In genomic region chr13:10071165-10071564, GRCm38 (mm10) we compare ENCODE assay signal across 7 mouse cellular contexts.
DNase-seq lines count a peak whose midpoint lies in the region; ATAC-seq and TF ChIP-seq lines count a peak whose summit lies in the region.

No protein-coding gene starts in this region.

- H3K27ac ChIP-seq in forebrain, embryonic 13.5 days, result no peak overlapping the region
- no peak overlapping the region for H3K27ac ChIP-seq in left cerebral cortex, adult 2 months
- no peak overlapping the region for H3K27ac ChIP-seq in midbrain, embryonic 14.5 days (replicated peaks; ENCODE audit: low read depth, low read length)

- intact Hi-C loops in left cerebral cortex, adult 2 months (cut with DNase I), result loop anchor here (10.0 kb wide), 2 partner anchors 186 to 274 kb away; no protein-coding TSS in a partner anchor

- H3K4me3 ChIP-seq in forebrain, embryonic 13.5 days, result no peak overlapping the region
- H3K4me3 ChIP-seq in left cerebral cortex, adult 2 months, result no peak overlapping the region
- no peak overlapping the region for H3K4me3 ChIP-seq in midbrain, embryonic 14.5 days (replicated peaks; ENCODE audit: low read depth, low read length)

- H3K9me3 ChIP-seq in forebrain, embryonic 13.5 days (replicated peaks), result no peaks in the 10 kb centered on the region
- H3K9me3 ChIP-seq in midbrain, embryonic 14.5 days (ENCODE audit: control insufficient read depth, low read length), result no peaks in the 10 kb centered on the region

- no peak overlapping the region for H3K9ac ChIP-seq in forebrain, embryonic 13.5 days
- no peak overlapping the region for H3K9ac ChIP-seq in midbrain, embryonic 14.5 days (replicated peaks; ENCODE audit: low read length)

- H3K27me3 ChIP-seq in forebrain, embryonic 13.5 days, result no peaks in the 10 kb centered on the region
- H3K27me3 ChIP-seq in midbrain, embryonic 14.5 days (ENCODE audit: control insufficient read depth, insufficient read depth, low read length), result no peaks in the 10 kb centered on the region

- DNase-seq in CD4-positive helper T cell, adult 2 months (ENCODE audit: low read depth, low spot score), result peak; percentile 74
- peak; percentile 49 for DNase-seq in ES-CJ7 (ENCODE audit: low read depth, low spot score)
- DNase-seq in induced T-regulatory cell, adult 2 months (ENCODE audit: low read depth), result peak; percentile 59
- peak; percentile 29 to 40 for DNase-seq in left cerebral cortex, adult 2 months (ENCODE audit: extremely low spot score in 1 of 2, low spot score in 2 of 2)
- DNase-seq in midbrain, embryonic 14.5 days, result peak; percentile 67
- peak; percentile 31 to 63 for DNase-seq in spleen, postnatal 4 days (ENCODE audit: low spot score in 2 of 2)

- WGBS in forebrain, embryonic 13.5 days, result 53% methylated on average over 5 of the region's 5 CpGs
- WGBS in midbrain, embryonic 14.5 days, result 34% methylated on average over 5 of the region's 5 CpGs

- peak; percentile 68 for ATAC-seq in forebrain, embryonic 13.5 days
- peak; percentile 53; the same call in 1 of the 2 replicates for ATAC-seq in midbrain, embryonic 14.5 days (ENCODE audit: low FRiP score, low TSS enrichment)

- H3K36me3 ChIP-seq in forebrain, embryonic 13.5 days (ENCODE audit: poor library complexity, severe bottlenecking), result no peaks in the 10 kb centered on the region
- H3K36me3 ChIP-seq in midbrain, embryonic 14.5 days (ENCODE audit: control insufficient read depth, insufficient read depth, low read length), result no peaks in the 10 kb centered on the region

- no peaks in the 10 kb centered on the region for H3K4me1 ChIP-seq in forebrain, embryonic 13.5 days
- H3K4me1 ChIP-seq in midbrain, embryonic 14.5 days (ENCODE audit: control insufficient read depth, insufficient read depth, low read length), result no peaks in the 10 kb centered on the region

- TF ChIP-seq CTCF in left cerebral cortex, adult 2 months (IDR thresholded peaks at IDR 0.05), result peak; percentile 63

- H3K4me2 ChIP-seq in forebrain, embryonic 13.5 days, result no peak overlapping the region
- no peak overlapping the region for H3K4me2 ChIP-seq in midbrain, embryonic 14.5 days (ENCODE audit: low read length)
